Mouse (Mus musculus) layer of hippocampus, adult 9-10 months (tissue): ENCODE data around the gene Dyrk2.

Experiments
- DNase-seq: peaks from one replicate; pipeline ENCODE4 v3.0.0; 2022; ENCODE audit warnings: low spot score

Gene Dyrk2

GRCm38 (mm10) chr10:118840598-118840997 lies 29.4 kb downstream of the Dyrk2 start:
- no peak for DNase-seq

GRCm38 (mm10) chr10:118839343-118840141 lies 30.5 kb downstream of the Dyrk2 start:
- no peak for DNase-seq

GRCm38 (mm10) chr10:118837636-118838035 lies 32.4 kb downstream of the Dyrk2 start:
- no peak for DNase-seq

- no peak for DNase-seq
Measured at GRCm38 (mm10) chr10:118831190-118831589, 38.8 kb downstream of the Dyrk2 start.

- no peak for DNase-seq
Measured at GRCm38 (mm10) chr10:118829641-118830040, 40.4 kb downstream of the Dyrk2 start.

- no peak for DNase-seq
Measured at GRCm38 (mm10) chr10:118827116-118827515, 42.9 kb downstream of the Dyrk2 start.

- DNase-seq, result no peak
Measured at GRCm38 (mm10) chr10:118824830-118825229, 45.2 kb downstream of the Dyrk2 start.

GRCm38 (mm10) chr10:118820901-118821300 lies 49.1 kb downstream of the Dyrk2 start:
- no peak for DNase-seq

- DNase-seq, result no peak
Measured at GRCm38 (mm10) chr10:118819846-118820245, 50.2 kb downstream of the Dyrk2 start.

GRCm38 (mm10) chr10:118817089-118817488 lies 52.9 kb downstream of the Dyrk2 start:
- no peak for DNase-seq

- no peak for DNase-seq
Measured at GRCm38 (mm10) chr10:118811945-118812344, 58.1 kb downstream of the Dyrk2 start.

- DNase-seq, result no peak
Measured at GRCm38 (mm10) chr10:118810908-118811711, 58.9 kb downstream of the Dyrk2 start.
